Mouse (Mus musculus): ENCODE results near the gene Rrm2. TPM values are rescaled to one million over a fixed set of nuclear protein-coding genes. Genes with fewer than 3 reads are reported as not detected.

Gene Rrm2
- not detected in 2 replicates for polyA plus RNA-seq (2012; ENCODE audit: insufficient read depth, insufficient read length, low replicate concordance, missing spikeins)

DNA sequence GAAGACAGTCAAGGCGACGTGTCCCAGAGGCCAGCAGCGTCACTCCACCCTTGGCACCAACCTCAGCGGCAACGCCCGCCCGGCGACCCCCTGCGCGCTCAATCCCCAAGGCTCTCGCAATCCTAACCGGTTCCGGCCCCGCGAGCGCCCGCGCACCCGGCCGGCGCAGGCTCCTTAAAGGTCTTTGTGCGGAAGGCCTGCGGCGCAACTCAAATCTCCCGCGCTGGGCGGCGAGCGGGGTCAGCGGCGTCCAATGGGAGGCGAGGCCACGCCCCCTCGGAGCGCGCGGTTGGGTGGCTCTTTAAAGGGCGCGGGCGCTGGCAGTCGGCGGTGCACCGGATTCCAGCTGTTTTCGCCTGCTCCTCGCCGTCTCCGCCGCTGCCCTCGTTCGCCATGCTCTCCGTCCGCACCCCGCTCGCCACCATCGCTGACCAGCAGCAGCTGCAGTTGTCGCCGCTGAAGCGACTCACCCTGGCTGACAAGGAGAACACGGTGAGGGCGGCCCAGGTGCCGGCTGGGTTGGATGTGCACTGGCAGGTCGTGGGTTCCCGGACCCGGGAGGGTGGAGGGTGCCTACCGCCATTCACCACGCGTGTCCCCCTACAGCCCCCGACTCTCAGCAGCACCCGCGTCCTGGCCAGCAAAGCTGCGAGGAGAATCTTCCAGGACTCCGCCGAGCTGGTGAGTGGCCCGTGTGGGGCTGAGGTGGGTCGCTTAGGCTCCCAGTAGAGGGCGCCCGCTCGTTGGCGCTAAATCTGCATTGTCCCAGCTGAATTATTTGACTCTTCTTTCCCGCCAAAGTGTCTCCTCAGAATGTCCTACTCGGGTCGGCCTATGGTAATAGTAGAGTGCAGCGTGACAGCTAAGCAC lies at the start of gene Rrm2:
TSS of gene Rrm2 (plus strand) at position 288 of the 870 bp plus-strand sequence.
- Histone ChIP-seq H3K27ac (ENCODE audit: insufficient read depth, low read depth, low read length) (no peak within 1 kb of the TSS), H3K4me3 (ENCODE audit: insufficient read depth, low read depth, low read length) (peak within 1 kb of the TSS; percentile 84), H3K4me1 (ENCODE audit: control insufficient read depth, insufficient read depth, low read length) (peaks cover 8% of the 10 kb centered on the region)
- TF ChIP-seq POLR2A (IDR thresholded peaks at IDR 0.05; ENCODE audit: insufficient read depth, low read depth, low read length) (no peak), CTCF (IDR thresholded peaks at IDR 0.05; ENCODE audit: insufficient read depth, low read depth, low read length) (peak; percentile 59)
- WGBS, result under 1% methylated on average over 83 of the region's 83 CpGs

DNA sequence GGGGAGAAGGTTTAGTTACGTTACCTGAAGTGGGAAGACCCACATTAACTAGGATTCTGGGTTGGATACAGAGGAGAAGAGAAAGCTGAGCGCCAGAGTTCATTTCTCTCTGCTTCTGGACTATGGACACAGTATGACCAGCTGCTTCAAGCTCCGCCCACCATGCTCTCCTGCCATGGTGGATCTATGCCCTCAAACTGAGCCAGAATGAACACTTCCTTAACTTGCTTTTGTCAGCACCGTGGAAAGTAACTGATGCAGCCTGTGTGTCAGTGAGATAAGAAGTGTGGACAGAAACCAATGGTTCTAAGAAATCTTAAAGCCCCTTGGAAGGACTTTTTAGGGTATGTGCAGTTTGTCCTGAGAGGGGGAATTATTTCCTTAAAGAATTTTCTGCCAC lies 49.0 kb upstream of the Rrm2 start:
- 93% methylated on average over 4 of the region's 4 CpGs for WGBS
- H3K4me3 ChIP-seq (ENCODE audit: insufficient read depth, low read depth, low read length), result no peak overlapping the region
- TF ChIP-seq CTCF (IDR thresholded peaks at IDR 0.05; ENCODE audit: insufficient read depth, low read depth, low read length) (no peak), POLR2A (IDR thresholded peaks at IDR 0.05; ENCODE audit: insufficient read depth, low read depth, low read length) (no peak)
- no peak overlapping the region for H3K27ac ChIP-seq (ENCODE audit: insufficient read depth, low read depth, low read length)
- peaks cover 8% of the 10 kb centered on the region for H3K4me1 ChIP-seq (ENCODE audit: control insufficient read depth, insufficient read depth, low read length)

DNA sequence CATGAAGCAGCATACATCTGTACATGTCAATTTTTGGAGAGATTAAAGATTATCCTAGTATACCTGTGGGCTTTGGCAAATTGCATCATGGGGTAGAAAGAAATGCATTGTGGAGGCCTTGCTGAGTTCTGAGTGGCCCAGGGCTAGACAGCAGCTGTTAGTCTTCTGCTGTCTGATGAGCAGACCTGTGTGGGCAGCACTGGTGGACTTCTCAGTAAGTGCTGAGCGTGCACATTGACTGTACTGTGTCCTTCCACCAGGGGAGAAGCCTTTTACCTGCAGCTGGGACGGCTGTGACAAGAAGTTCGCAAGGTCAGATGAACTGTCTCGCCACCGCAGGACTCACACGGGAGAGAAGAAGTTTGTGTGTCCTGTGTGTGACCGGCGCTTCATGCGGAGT lies 48.1 kb upstream of the Rrm2 start:
- Histone ChIP-seq H3K4me1 (ENCODE audit: control insufficient read depth, insufficient read depth, low read length) (peaks cover 3% of the 10 kb centered on the region; the same call in 1 of the 2 replicates), H3K27ac (ENCODE audit: insufficient read depth, low read depth, low read length) (no peak overlapping the region), H3K4me3 (ENCODE audit: insufficient read depth, low read depth, low read length) (no peak overlapping the region)
- 91% methylated on average over 9 of the region's 9 CpGs for WGBS
- TF ChIP-seq CTCF (IDR thresholded peaks at IDR 0.05; ENCODE audit: insufficient read depth, low read depth, low read length), result no peak
- no peak for TF ChIP-seq POLR2A (IDR thresholded peaks at IDR 0.05; ENCODE audit: insufficient read depth, low read depth, low read length)

DNA sequence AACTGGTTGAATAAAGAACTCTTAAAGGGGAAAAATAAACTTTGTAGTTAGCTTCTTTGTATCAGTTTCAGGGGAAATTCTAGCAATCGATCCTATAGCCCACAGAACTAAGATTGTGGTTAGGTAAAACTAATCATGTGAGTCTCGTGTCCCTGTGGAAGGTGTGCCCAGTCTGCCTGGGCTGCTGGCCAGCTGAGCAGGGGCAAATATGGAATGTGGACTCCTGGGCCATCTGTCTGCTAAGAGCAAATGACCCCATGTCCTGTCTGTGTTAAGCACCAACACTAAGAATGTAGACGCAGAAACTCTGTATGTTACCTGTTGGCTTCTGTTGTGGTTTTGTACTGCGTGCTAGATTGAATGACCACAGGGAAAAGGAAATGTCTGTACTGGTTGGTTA lies 46.9 kb upstream of the Rrm2 start:
- TF ChIP-seq CTCF (IDR thresholded peaks at IDR 0.05; ENCODE audit: insufficient read depth, low read depth, low read length) (no peak), POLR2A (IDR thresholded peaks at IDR 0.05; ENCODE audit: insufficient read depth, low read depth, low read length) (no peak)
- Histone ChIP-seq H3K4me1 (ENCODE audit: control insufficient read depth, insufficient read depth, low read length) (0 out of 2 replicates have a peak, but pooled peaks cover 2% of the 10 kb centered on the region), H3K27ac (ENCODE audit: insufficient read depth, low read depth, low read length) (no peak overlapping the region), H3K4me3 (ENCODE audit: insufficient read depth, low read depth, low read length) (no peak overlapping the region)
- WGBS, result 79% methylated on average over 4 of the region's 4 CpGs

DNA sequence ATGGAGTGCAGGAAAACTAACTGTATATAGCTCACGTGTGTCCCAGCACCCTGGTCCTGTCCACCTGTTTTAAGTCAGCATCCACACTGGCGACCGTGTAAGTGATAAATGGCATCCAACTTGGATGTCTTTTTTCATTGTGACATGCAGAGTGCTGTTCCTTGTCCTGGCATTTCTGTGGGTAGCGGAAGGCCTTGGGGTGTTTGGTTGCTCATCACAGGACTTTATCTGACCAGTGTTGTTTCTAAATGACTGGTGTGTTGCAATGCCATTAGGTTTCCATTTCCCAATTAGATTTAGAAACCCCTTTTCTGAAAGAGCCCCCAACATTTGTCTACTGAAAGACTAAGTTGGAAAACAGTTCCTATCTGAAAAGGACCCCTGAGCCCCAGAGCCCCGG lies 45.9 kb upstream of the Rrm2 start:
- 94% methylated on average over 5 of the region's 5 CpGs for WGBS
- Histone ChIP-seq H3K4me3 (ENCODE audit: insufficient read depth, low read depth, low read length) (no peak overlapping the region), H3K27ac (ENCODE audit: insufficient read depth, low read depth, low read length) (no peak overlapping the region), H3K4me1 (ENCODE audit: control insufficient read depth, insufficient read depth, low read length) (no peaks in the 10 kb centered on the region)
- TF ChIP-seq CTCF (IDR thresholded peaks at IDR 0.05; ENCODE audit: insufficient read depth, low read depth, low read length) (no peak), POLR2A (IDR thresholded peaks at IDR 0.05; ENCODE audit: insufficient read depth, low read depth, low read length) (no peak)

DNA sequence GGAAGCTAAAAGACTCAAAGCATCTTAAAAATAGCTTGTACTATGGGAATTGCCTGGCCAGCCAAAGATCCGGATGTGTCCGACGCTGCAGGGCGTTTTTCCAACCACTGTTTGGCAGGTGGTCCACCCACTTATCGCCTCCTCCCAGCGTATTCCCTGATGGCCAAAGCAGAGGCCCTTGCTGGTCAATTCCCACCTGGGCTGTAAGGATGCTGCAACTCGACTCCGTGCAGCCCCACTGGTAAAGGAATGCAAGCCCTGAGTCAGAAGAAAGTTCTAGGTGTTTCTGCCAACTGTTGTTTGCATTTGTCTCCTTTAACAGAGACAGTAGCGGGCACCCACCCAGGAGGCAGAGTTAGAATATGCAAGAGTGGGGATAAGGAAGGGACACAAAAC lies 27.9 kb upstream of the Rrm2 start:
- 13% methylated on average over 9 of the region's 9 CpGs for WGBS
- TF ChIP-seq POLR2A (IDR thresholded peaks at IDR 0.05; ENCODE audit: insufficient read depth, low read depth, low read length) (no peak), CTCF (IDR thresholded peaks at IDR 0.05; ENCODE audit: insufficient read depth, low read depth, low read length) (no peak)
- Histone ChIP-seq H3K4me3 (ENCODE audit: insufficient read depth, low read depth, low read length) (peak overlapping the region; percentile 70), H3K4me1 (ENCODE audit: control insufficient read depth, insufficient read depth, low read length) (peaks cover 24% of the 10 kb centered on the region), H3K27ac (ENCODE audit: insufficient read depth, low read depth, low read length) (no peak overlapping the region)

DNA sequence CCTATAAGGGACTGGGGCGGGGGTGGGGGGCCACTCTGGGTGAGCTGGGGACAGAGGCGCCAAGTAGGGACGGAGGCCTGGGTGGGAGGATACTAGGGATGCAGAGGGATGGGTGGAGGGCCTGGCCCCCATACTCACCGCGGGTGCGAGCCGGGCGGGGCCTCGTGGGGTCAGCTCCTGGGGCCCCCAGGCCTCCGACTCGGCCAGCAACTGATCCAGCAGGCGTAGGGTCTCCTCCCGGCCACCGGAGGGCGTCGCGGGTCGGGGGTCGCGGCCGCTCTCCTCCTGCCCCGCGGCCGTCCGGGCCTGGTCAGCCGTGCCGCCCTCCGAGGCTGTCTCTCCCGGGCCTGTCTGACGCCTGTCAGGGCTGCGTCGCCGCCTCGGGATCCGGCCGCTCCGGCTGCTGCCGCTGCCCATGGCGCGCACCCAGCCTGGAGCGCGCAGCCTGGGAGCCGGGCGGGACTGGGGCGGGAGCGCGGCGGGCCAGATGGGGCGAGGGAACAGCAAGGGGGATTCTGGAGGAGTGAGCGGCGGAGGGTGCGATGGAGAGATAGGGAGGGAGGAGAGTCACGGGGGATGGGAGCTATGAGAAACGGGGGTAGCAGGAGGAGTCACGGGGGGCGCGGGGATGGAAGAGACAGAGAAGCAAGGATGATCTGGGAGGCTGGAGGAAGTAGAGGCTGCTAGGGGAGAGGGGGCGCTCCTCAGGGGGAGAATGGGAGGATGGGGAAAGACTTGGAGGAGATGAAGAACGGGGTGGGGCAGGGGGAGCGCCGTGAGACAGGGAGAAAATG lies 27.4 kb upstream of the Rrm2 start:
- TF ChIP-seq POLR2A (IDR thresholded peaks at IDR 0.05; ENCODE audit: insufficient read depth, low read depth, low read length) (0 out of 2 replicates have a peak, but pooled peaks have one; percentile 21), CTCF (IDR thresholded peaks at IDR 0.05; ENCODE audit: insufficient read depth, low read depth, low read length) (peak; percentile 11; the same call in 1 of the 2 replicates)
- H3K4me3 ChIP-seq (ENCODE audit: insufficient read depth, low read depth, low read length), result peak overlapping the region; percentile 70
- H3K4me1 ChIP-seq (ENCODE audit: control insufficient read depth, insufficient read depth, low read length), result peaks cover 24% of the 10 kb centered on the region
- H3K27ac ChIP-seq (ENCODE audit: insufficient read depth, low read depth, low read length), result no peak overlapping the region
- 1% methylated on average over 61 of the region's 61 CpGs for WGBS

DNA sequence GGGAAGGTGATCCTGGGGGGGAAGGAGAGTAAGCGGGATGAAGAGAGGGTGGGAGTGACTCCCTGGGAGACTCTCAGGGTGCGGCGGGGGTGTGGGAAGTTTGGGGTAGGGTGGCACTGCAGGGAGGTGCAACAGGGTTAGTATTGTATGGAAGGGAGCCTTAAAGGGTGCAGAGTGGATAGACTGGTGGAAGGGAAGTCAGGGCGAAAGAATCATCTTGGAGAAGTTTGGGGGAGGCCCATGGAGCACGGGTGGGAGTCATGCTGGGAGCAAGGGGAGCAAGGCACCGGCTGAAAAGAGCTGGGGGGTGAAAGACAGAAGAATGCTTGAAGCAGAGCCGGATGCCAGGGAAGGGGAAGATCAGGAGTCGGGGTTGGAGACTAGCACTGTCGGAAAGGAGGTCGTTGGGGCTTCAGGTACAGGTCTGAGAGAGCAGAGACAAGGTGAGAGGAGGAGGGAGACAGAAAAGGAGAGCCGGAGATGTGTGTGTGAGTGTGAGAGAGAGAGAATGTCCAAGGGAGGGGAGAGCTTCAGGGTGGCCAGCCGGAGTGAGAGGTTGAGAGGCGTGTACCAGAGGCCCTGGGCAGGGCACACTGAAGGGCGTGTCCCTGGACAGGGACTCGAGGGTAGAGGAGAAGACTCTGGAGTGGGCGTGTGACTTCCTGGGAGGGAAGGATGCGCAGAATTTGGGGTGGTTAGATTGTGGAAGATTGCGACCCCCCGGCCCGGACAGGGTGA lies 26.6 kb upstream of the Rrm2 start, which contains the start of gene Cys1:
TSS of gene Cys1 (minus strand) at position 528 of the 738 bp plus-strand sequence.
- no peak for TF ChIP-seq CTCF (IDR thresholded peaks at IDR 0.05; ENCODE audit: insufficient read depth, low read depth, low read length)
- no peak for TF ChIP-seq POLR2A (IDR thresholded peaks at IDR 0.05; ENCODE audit: insufficient read depth, low read depth, low read length)
- peak within 1 kb of the TSS; percentile 70 for H3K4me3 ChIP-seq (ENCODE audit: insufficient read depth, low read depth, low read length)
- WGBS, result 9% methylated on average over 20 of the region's 20 CpGs
- H3K27ac ChIP-seq (ENCODE audit: insufficient read depth, low read depth, low read length), result no peak within 1 kb of the TSS
- H3K4me1 ChIP-seq (ENCODE audit: control insufficient read depth, insufficient read depth, low read length), result peaks cover 24% of the 10 kb centered on the region
